Mouse (Mus musculus) macrophage (primary cell): ENCODE results near the gene Tuba1a. TPM values are rescaled to one million over a fixed set of nuclear protein-coding genes. Genes with fewer than 3 reads are reported as not detected.
"Not testable (repeated sequence)": the region's sequence is repeated elsewhere in the genome, so short reads cannot be mapped to it uniquely, and the experiment has no call there.

Source experiments
- H3K27ac ChIP-seq: fragments of 350-480 bp; formaldehyde crosslinking; 2 replicates; pipeline ENCODE4 v1.9.0; 2021
- H3K36me3 ChIP-seq: fragments of 350-480 bp; formaldehyde crosslinking; 2 replicates; pipeline ENCODE4 v1.9.0; 2021; ENCODE audit errors: inconsistent target
- H3K4me3 ChIP-seq: fragments of 350-480 bp; formaldehyde crosslinking; 2 replicates; pipeline ENCODE4 v1.9.0; 2021; ENCODE audit errors: inconsistent target
- H3K79me2 ChIP-seq: fragments of 350-480 bp; formaldehyde crosslinking; 2 replicates; pipeline ENCODE4 v1.9.0; 2021; ENCODE audit errors: inconsistent target
- WGBS: methylation state at CpG from one replicate; pipeline ENCODE4 v1.1.7; 2026; ENCODE audit warnings: inconsistent platforms; ENCODE audit not compliant: missing documents; 5-methylcytosine and 5-hydroxymethylcytosine counted together
- polyA plus RNA-seq: library from polyadenylated mRNA; stranded (reverse); fragments of 250-400 nt; gene quantifications from 3 replicates; pipeline ENCODE4 v1.2.4, GENCODE M21; 2018; ENCODE audit warnings: inconsistent platforms

Tuba1a gene
- polyA plus RNA-seq, 1 experiment from 2014 or later, result 73.9 TPM

- 91% methylated on average over 14 of the region's 14 CpGs for WGBS
- Histone ChIP-seq H3K27ac (no peak overlapping the region), H3K36me3 (no peaks in the 10 kb centered on the region), H3K4me3 (no peak overlapping the region), H3K79me2 (peaks cover 13% of the 10 kb centered on the region)
These were observed 1.1 kb upstream of the Tuba1a start for GRCm38 (mm10) chr15:98954425-98955253.

GRCm38 (mm10) chr15:98952751-98953400 is 627 bp downstream of the Tuba1a start:
- 1% methylated on average over 40 of the region's 41 CpGs for WGBS
- Histone ChIP-seq H3K79me2 (peaks cover 13% of the 10 kb centered on the region), H3K4me3 (peak overlapping the region; percentile 91), H3K27ac (peak overlapping the region; percentile 77), H3K36me3 (no peaks in the 10 kb centered on the region)

- peak overlapping the region; percentile 91 for H3K4me3 ChIP-seq
- peaks cover 13% of the 10 kb centered on the region for H3K79me2 ChIP-seq
- 80% methylated on average over 5 of the region's 5 CpGs for WGBS
- H3K36me3 ChIP-seq, result no peaks in the 10 kb centered on the region
- peak overlapping the region; percentile 77 for H3K27ac ChIP-seq
These were observed 1.4 kb downstream of the Tuba1a start for GRCm38 (mm10) chr15:98952063-98952455.

- H3K4me3 ChIP-seq, result peak overlapping the region; percentile 91; the same call in 1 of the 2 replicates
- H3K36me3 ChIP-seq, result not testable (repeated sequence)
- peaks cover 13% of the 10 kb centered on the region for H3K79me2 ChIP-seq
- WGBS, result 91% methylated on average over 4 of the region's 15 CpGs
- H3K27ac ChIP-seq, result peak overlapping the region; percentile 77; the same call in 1 of the 2 replicates
These were observed 2.1 kb downstream of the Tuba1a start for GRCm38 (mm10) chr15:98951122-98952062.

- Histone ChIP-seq H3K36me3 (no peaks in the 10 kb centered on the region), H3K27ac (no peak overlapping the region), H3K79me2 (peaks cover 13% of the 10 kb centered on the region), H3K4me3 (no peak overlapping the region)
- WGBS, result 94% methylated on average over 3 of the region's 3 CpGs
These were observed 4.0 kb downstream of the Tuba1a start for GRCm38 (mm10) chr15:98949607-98949892.

GRCm38 (mm10) chr15:98948857-98949606 is 4.5 kb downstream of the Tuba1a start:
- H3K79me2 ChIP-seq, result peaks cover 13% of the 10 kb centered on the region
- no peaks in the 10 kb centered on the region for H3K36me3 ChIP-seq
- no peak overlapping the region for H3K4me3 ChIP-seq
- H3K27ac ChIP-seq, result no peak overlapping the region
- WGBS, result 96% methylated on average over 6 of the region's 6 CpGs

- Histone ChIP-seq H3K79me2 (peaks cover 13% of the 10 kb centered on the region), H3K36me3 (no peaks in the 10 kb centered on the region), H3K27ac (no peak overlapping the region)
These were observed 5.1 kb downstream of the Tuba1a start for GRCm38 (mm10) chr15:98948382-98948781.

GRCm38 (mm10) chr15:98947884-98948283 is 5.6 kb downstream of the Tuba1a start:
- H3K27ac ChIP-seq, result no peak overlapping the region
- WGBS, result 90% methylated on average over 3 of the region's 3 CpGs
- H3K79me2 ChIP-seq, result peaks cover 13% of the 10 kb centered on the region
- no peaks in the 10 kb centered on the region for H3K36me3 ChIP-seq
- H3K4me3 ChIP-seq, result no peak overlapping the region

More at GRCm38 (mm10) chr15:98948382-98948781, 5.1 kb downstream of the Tuba1a start:
- no peak overlapping the region for H3K4me3 ChIP-seq

GRCm38 (mm10) chr15:98943133-98943532 is 10.4 kb downstream of the Tuba1a start:
- 97% methylated on average over 4 of the region's 4 CpGs for WGBS
- H3K4me3 ChIP-seq, result no peak overlapping the region
- no peak overlapping the region for H3K27ac ChIP-seq
- no peaks in the 10 kb centered on the region for H3K79me2 ChIP-seq
- H3K36me3 ChIP-seq, result no peaks in the 10 kb centered on the region

GRCm38 (mm10) chr15:98942081-98942480 is 11.4 kb downstream of the Tuba1a start:
- Histone ChIP-seq H3K4me3 (no peak overlapping the region), H3K79me2 (no peaks in the 10 kb centered on the region), H3K36me3 (no peaks in the 10 kb centered on the region), H3K27ac (no peak overlapping the region)
- 94% methylated on average over 4 of the region's 4 CpGs for WGBS

- 83% methylated on average over 1 of the region's 2 CpGs for WGBS
- Histone ChIP-seq H3K36me3 (no peaks in the 10 kb centered on the region), H3K27ac (no peak overlapping the region), H3K79me2 (no peaks in the 10 kb centered on the region), H3K4me3 (no peak overlapping the region)
These were observed 12.0 kb downstream of the Tuba1a start for GRCm38 (mm10) chr15:98941539-98941938.

GRCm38 (mm10) chr15:98940816-98941215 is 12.7 kb downstream of the Tuba1a start:
- Histone ChIP-seq H3K27ac (no peak overlapping the region), H3K36me3 (no peaks in the 10 kb centered on the region), H3K4me3 (no peak overlapping the region), H3K79me2 (peaks cover 2% of the 10 kb centered on the region; the same call in 1 of the 2 replicates)
- 94% methylated on average over 10 of the region's 10 CpGs for WGBS

- whole genome bisulfite sequencing, result 0% methylated on average over 39 of the region's 58 CpGs
- Histone ChIP-seq H3K36me3 (no peaks in the 10 kb centered on the region), H3K79me2 (peaks cover 23% of the 10 kb centered on the region), H3K4me3 (peak within 1 kb of the TSS; percentile 89), H3K27ac (peak within 1 kb of the TSS; percentile 95)
These were observed 19.2 kb downstream of the Tuba1a start, which contains the start of gene Tuba1b for GRCm38 (mm10) chr15:98934217-98934839. Tuba1b (minus strand) TSS chr15:98934565.
